Mouse (Mus musculus) ES-E14 (cell line): ENCODE results near the gene Islr. TPM values are rescaled to one million over a fixed set of nuclear protein-coding genes. Genes with fewer than 3 reads are reported as not detected.

Source experiments
- DNase-seq: peaks from one replicate; pipeline ENCODE4 v3.0.0-alpha.2; 2013; ENCODE audit warnings: low read depth, low spot score
- H3K27ac ChIP-seq: 2 replicates; pipeline ENCODE4 v1.5.1; 2012; ENCODE audit warnings: low read depth, mild to moderate bottlenecking, low read length, moderate library complexity, mixed read lengths; ENCODE audit not compliant: poor library complexity, insufficient read depth, severe bottlenecking
- H3K36me3 ChIP-seq: 2 replicates; pipeline ENCODE4 v1.6.1; 2012; ENCODE audit warnings: mild to moderate bottlenecking, low read length, moderate library complexity, mixed read lengths; ENCODE audit not compliant: control insufficient read depth, poor library complexity, insufficient read depth, severe bottlenecking
- H3K4me1 ChIP-seq, 2 experiments: fragments of 150-350 bp in 1 of 2; sonication (generic) in 1 of 2; 2 replicates each; pipeline ENCODE4 v1.6.1; 2012; ENCODE audit warnings: low read length in 2 of 2, mild to moderate bottlenecking in 1 of 2, mixed read lengths in 1 of 2; ENCODE audit not compliant: control insufficient read depth in 2 of 2, insufficient read depth in 2 of 2, poor library complexity in 1 of 2
- H3K4me3 ChIP-seq, 2 experiments: fragments of 150-350 bp in 1 of 2; sonication (generic) in 1 of 2; 2 replicates each; pipeline ENCODE4 v1.5.1; 2012; ENCODE audit warnings: low read length in 2 of 2, low read depth in 1 of 2, mild to moderate bottlenecking in 1 of 2, mixed read lengths in 1 of 2; ENCODE audit not compliant: insufficient read depth in 1 of 2, poor library complexity in 1 of 2, severe bottlenecking in 1 of 2
- H3K9ac ChIP-seq: 2 replicates; pipeline ENCODE4 v1.6.1; 2012; ENCODE audit warnings: low read depth, mild to moderate bottlenecking, low read length, mixed read lengths; ENCODE audit not compliant: poor library complexity, insufficient read depth, severe bottlenecking
- H3K9me3 ChIP-seq: fragments of 150-350 bp; sonication (generic); 2 replicates; pipeline ENCODE4 v1.6.1; 2012; ENCODE audit warnings: low read depth, mild to moderate bottlenecking, low read length; ENCODE audit not compliant: control insufficient read depth, insufficient read depth
- CHD2 ChIP-seq: IDR thresholded peaks from 2 replicates; pipeline ENCODE4 v1.6.1; 2014; ENCODE audit warnings: mild to moderate bottlenecking, low read depth, low read length, inconsistent platforms
- HCFC1 ChIP-seq: IDR thresholded peaks from 2 replicates; pipeline ENCODE4 v1.6.1; 2012; ENCODE audit warnings: low read length, inconsistent platforms, borderline replicate concordance; ENCODE audit not compliant: insufficient read depth
- MAFK ChIP-seq: IDR thresholded peaks from 2 replicates; pipeline ENCODE4 v1.6.1; 2014; ENCODE audit warnings: mild to moderate bottlenecking, low read depth, low read length, inconsistent platforms; ENCODE audit not compliant: insufficient read depth
- ZC3H11A ChIP-seq: IDR thresholded peaks from 2 replicates; pipeline ENCODE4 v1.6.1; 2012; ENCODE audit warnings: low read depth, mild to moderate bottlenecking, inconsistent platforms, low read length, borderline replicate concordance
- ZNF384 ChIP-seq: IDR thresholded peaks from 2 replicates; pipeline ENCODE4 v1.6.1; 2012; ENCODE audit warnings: low read depth, low read length, inconsistent platforms
- in situ Hi-C, 2 experiments: fragments of 600-800 bp; cut with MboI; formaldehyde crosslinking; loops; one replicate each; pipeline ENCODE4 v1.15.1; 2025; ENCODE audit warnings: low sequenced_read_pairs in 2 of 2, inconsistent platforms in 1 of 2; ENCODE audit not compliant: unreplicated experiment in 2 of 2
- total RNA-seq: library from RNA; depleted of rRNA; stranded (reverse); fragments of 300-350 nt; gene quantifications from 2 replicates; pipeline ENCODE4 v1.2.3, GENCODE M21; 2012

Islr gene
- total RNA-seq, 1 experiment = 0.22 TPM

DNA sequence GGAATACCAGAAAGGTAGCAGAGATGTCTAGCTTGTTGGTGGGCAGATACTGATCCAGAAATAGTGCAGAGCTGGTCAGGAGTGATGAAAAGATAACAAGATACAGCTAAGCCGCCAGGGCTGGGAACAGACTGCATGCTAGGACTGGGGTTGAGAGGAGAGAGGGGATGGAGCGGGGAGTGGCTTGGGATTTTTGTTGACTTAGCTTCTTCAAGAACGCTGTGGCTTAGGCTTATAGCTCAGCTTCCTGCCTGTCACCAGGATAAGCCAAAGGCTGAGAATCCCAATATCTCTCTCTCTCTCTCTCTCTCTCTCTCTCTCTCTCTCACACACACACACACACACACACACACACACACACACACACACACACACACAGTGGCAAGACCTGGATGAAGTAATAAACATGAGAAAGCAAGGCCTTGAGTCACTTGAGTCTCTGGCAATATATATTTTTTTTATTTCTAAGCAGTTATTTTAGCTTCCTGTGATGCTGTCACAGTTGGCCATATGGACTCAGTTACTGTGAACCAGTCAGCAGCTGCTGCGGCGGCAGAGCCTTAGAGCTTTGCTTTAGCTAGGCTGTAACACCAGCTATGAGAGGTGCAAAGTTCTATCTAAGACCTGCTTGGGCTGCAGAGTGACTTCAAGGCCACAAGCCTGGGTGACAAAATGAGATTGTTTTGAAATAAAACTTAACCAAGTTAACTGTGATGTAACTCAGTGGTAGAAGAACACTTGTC, 28.2 kb downstream of the Islr start:
- H3K36me3 ChIP-seq = no peaks in the 10 kb centered on the region
- H3K9ac ChIP-seq = no peak overlapping the region
- H3K27ac ChIP-seq = no peak overlapping the region
- DNase-seq = no peak
- H3K9me3 ChIP-seq = no peaks in the 10 kb centered on the region
- H3K4me1 ChIP-seq = peaks cover 0 to 5% of the 10 kb centered on the region in 2 experiments; a peak in 1 of 4 replicates
- no peak overlapping the region for H3K4me3 ChIP-seq
- TF ChIP-seq MAFK = no peak
- no peak for TF ChIP-seq CHD2
- TF ChIP-seq HCFC1 = no peak
- TF ChIP-seq ZNF384 = no peak
- no peak for TF ChIP-seq ZC3H11A
- in situ Hi-C loops = no loop called here

DNA sequence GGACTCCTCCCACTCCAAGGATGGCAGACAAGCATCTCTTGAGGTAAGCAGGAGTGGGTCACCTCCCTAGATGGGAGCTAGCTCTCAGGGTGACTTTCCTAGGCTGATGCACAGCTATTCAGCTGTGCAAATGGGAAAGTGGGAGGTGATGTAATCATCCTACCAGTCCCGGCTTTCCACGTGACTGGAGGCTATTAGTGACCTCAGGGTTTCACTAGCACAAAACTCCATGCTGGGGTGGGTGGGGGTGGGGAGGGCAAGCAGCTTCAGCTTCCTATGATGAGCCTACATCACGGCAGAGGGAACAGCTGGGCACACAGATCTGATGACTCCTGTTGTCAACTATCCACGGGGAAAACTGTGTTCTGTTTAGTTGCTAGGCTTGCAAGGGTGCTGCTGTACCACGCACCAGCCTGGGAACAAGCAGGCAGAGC, 29.3 kb downstream of the Islr start:
- in situ Hi-C loops = no loop called here
- Histone ChIP-seq H3K27ac (no peak overlapping the region), H3K9me3 (no peaks in the 10 kb centered on the region), H3K4me1 (peaks cover 0 to 5% of the 10 kb centered on the region in 2 experiments; a peak in 1 of 4 replicates), H3K36me3 (no peaks in the 10 kb centered on the region), H3K4me3 (no peak overlapping the region), H3K9ac (no peak overlapping the region; the same call in 1 of the 2 replicates)
- DNase-seq = no peak
- TF ChIP-seq ZNF384 (no peak), MAFK (no peak), HCFC1 (no peak), CHD2 (no peak), ZC3H11A (no peak)

DNA sequence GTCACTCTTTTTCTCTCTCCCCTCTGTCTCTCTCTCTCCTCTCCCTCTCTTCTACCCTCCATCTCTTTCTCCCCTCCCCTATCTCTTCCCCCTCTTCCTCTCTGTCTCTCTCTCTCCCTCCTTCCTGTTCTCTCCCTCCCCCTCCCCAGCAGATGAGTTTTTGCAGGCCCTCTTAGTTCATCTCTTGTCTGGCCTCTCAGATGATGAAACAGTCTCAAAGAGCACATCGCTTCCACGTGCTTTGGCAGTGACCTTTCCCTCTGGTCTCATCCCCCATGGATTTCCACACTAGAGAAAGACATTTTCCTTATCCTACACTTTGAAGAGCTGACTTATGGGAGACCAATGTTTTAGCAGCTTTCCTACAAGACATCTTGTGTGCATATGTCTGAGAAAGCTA, 31.2 kb downstream of the Islr start:
- no peaks in the 10 kb centered on the region for H3K36me3 ChIP-seq
- in situ Hi-C loops = no loop called here
- peaks cover 0 to 7% of the 10 kb centered on the region in 2 experiments; a peak in 1 of 4 replicates for H3K4me1 ChIP-seq
- no peak overlapping the region for H3K27ac ChIP-seq
- no peaks in the 10 kb centered on the region for H3K9me3 ChIP-seq
- TF ChIP-seq HCFC1 = no peak
- no peak for TF ChIP-seq MAFK
- no peak for TF ChIP-seq ZC3H11A
- no peak for TF ChIP-seq CHD2
- TF ChIP-seq ZNF384 = no peak
- no peak overlapping the region for H3K4me3 ChIP-seq
- DNase-seq = no peak
- no peak overlapping the region for H3K9ac ChIP-seq

DNA sequence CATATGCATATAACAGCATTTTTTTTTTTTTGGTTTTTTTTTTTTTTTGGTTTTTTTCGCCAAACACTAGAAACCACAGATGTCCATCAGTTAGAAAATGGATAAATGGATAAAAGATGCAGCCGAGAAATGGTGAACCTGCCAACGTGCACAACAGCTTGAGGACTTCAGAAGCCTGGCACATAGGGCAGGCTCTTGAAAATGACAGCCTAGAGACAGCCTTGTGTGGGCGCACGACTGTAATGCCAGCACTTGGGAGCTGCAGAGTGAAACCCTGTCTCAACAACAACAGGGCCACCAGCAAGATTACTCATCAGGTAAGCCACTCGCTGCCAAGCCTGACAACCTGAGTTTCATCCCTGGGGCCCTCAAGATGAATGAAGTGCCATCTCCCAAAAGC, 34.7 kb downstream of the Islr start:
- no peak for TF ChIP-seq ZC3H11A
- TF ChIP-seq ZNF384 = no peak
- no peak for TF ChIP-seq MAFK
- TF ChIP-seq HCFC1 = no peak
- TF ChIP-seq CHD2 = no peak
- Histone ChIP-seq H3K9me3 (no peaks in the 10 kb centered on the region), H3K4me3 (no peak overlapping the region), H3K4me1 (0 out of 4 replicates have a peak, but pooled peaks cover 0 to 2% of the 10 kb centered on the region in 2 experiments), H3K36me3 (no peaks in the 10 kb centered on the region), H3K9ac (no peak overlapping the region), H3K27ac (no peak overlapping the region)
- in situ Hi-C loops = no loop called here
- no peak for DNase-seq

DNA sequence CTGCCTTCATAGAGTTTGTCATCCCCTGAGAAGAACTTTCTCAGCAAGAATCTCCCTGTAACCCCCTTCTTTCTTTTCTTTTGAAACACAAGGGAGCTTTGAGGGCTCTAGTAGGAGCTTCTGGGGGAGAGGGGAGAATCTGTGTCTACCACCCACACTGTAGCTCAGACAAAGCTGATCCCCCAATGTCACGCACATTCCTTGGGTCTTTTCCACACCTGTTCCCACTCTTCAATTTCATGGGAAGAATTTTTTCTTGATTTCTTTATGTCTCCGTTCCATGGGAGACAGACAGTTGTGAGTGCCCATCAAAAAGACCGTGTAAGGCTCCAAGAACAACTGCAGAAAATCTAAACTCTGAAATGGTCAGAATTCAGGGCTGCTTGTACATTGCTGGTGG, 35.2 kb downstream of the Islr start:
- Histone ChIP-seq H3K9ac (no peak overlapping the region), H3K9me3 (no peaks in the 10 kb centered on the region), H3K4me3 (no peak overlapping the region), H3K27ac (no peak overlapping the region), H3K4me1 (0 out of 4 replicates have a peak, but pooled peaks cover 0 to 2% of the 10 kb centered on the region in 2 experiments), H3K36me3 (no peaks in the 10 kb centered on the region)
- in situ Hi-C loops = no loop called here
- TF ChIP-seq CHD2 (no peak), MAFK (no peak)
- no peak for DNase-seq
